Mouse (Mus musculus) cerebral cortex, adult 2 months (tissue): ENCODE results near the gene Gm11060.

Experiments used
- WGBS: fragments of 180-500 bp; shearing (Covaris S2); methylation state at CpG from one replicate; pipeline ENCODE4 v1.1.7; 2018; 5-methylcytosine and 5-hydroxymethylcytosine counted together

The Gm11060 gene

GRCm38 (mm10) chr2:105091718-105092117, at the start of gene Gm11060:
Gene Gm11060, plus strand, starts transcription at chr2:105092018.
- 88% methylated on average over 2 of the region's 2 CpGs for WGBS

GRCm38 (mm10) chr2:105043152-105043551, 48.7 kb upstream of the Gm11060 start:
- 69% methylated on average over 4 of the region's 4 CpGs for WGBS

- 88% methylated on average over 1 of the region's 1 CpGs for WGBS
Measured at GRCm38 (mm10) chr2:105048301-105048700, 43.5 kb upstream of the Gm11060 start.

- 90% methylated on average over 1 of the region's 1 CpGs for WGBS
Measured at GRCm38 (mm10) chr2:105055529-105055928, 36.3 kb upstream of the Gm11060 start.

- 62% methylated on average over 7 of the region's 7 CpGs for WGBS
Measured at GRCm38 (mm10) chr2:105058577-105059116, 33.2 kb upstream of the Gm11060 start.

- 66% methylated on average over 7 of the region's 7 CpGs for WGBS
Measured at GRCm38 (mm10) chr2:105062741-105063372, 29.0 kb upstream of the Gm11060 start.

GRCm38 (mm10) chr2:105072496-105072895, 19.3 kb upstream of the Gm11060 start:
- 79% methylated on average over 4 of the region's 4 CpGs for WGBS

GRCm38 (mm10) chr2:105074196-105074595, 17.6 kb upstream of the Gm11060 start:
- 62% methylated on average over 4 of the region's 4 CpGs for WGBS

GRCm38 (mm10) chr2:105075809-105076208, 16.0 kb upstream of the Gm11060 start:
- 90% methylated on average over 5 of the region's 5 CpGs for WGBS

GRCm38 (mm10) chr2:105077151-105077550, 14.7 kb upstream of the Gm11060 start:
- 94% methylated on average over 7 of the region's 7 CpGs for WGBS

- 61% methylated on average over 9 of the region's 9 CpGs for WGBS
Measured at GRCm38 (mm10) chr2:105082256-105082790, 9.5 kb upstream of the Gm11060 start.

- 55% methylated on average over 4 of the region's 4 CpGs for WGBS
Measured at GRCm38 (mm10) chr2:105084035-105084434, 7.8 kb upstream of the Gm11060 start.

- 95% methylated on average over 3 of the region's 3 CpGs for WGBS
Measured at GRCm38 (mm10) chr2:105086081-105086480, 5.7 kb upstream of the Gm11060 start.

GRCm38 (mm10) chr2:105088005-105088404, 3.8 kb upstream of the Gm11060 start:
- 90% methylated on average over 3 of the region's 3 CpGs for WGBS

GRCm38 (mm10) chr2:105089083-105089482, 2.7 kb upstream of the Gm11060 start:
- 89% methylated on average over 4 of the region's 4 CpGs for WGBS

- 42% methylated on average over 7 of the region's 7 CpGs for WGBS
Measured at GRCm38 (mm10) chr2:105089581-105090508, 2.0 kb upstream of the Gm11060 start.

GRCm38 (mm10) chr2:105090991-105091390, 827 bp upstream of the Gm11060 start:
- WGBS, result 74% methylated on average over 5 of the region's 5 CpGs

GRCm38 (mm10) chr2:105097294-105097953, 5.6 kb downstream of the Gm11060 start:
- WGBS, result 77% methylated on average over 22 of the region's 22 CpGs

GRCm38 (mm10) chr2:105099410-105099809, 7.6 kb downstream of the Gm11060 start:
- 30% methylated on average over 7 of the region's 7 CpGs for WGBS

- WGBS, result 62% methylated on average over 7 of the region's 7 CpGs
Measured at GRCm38 (mm10) chr2:105100541-105100940, 8.7 kb downstream of the Gm11060 start.

GRCm38 (mm10) chr2:105108703-105109158, 16.9 kb downstream of the Gm11060 start:
- 39% methylated on average over 6 of the region's 6 CpGs for WGBS

- WGBS, result 19% methylated on average over 9 of the region's 9 CpGs
Measured at GRCm38 (mm10) chr2:105114074-105114473, 22.3 kb downstream of the Gm11060 start.
